In the genomic region with DNA sequence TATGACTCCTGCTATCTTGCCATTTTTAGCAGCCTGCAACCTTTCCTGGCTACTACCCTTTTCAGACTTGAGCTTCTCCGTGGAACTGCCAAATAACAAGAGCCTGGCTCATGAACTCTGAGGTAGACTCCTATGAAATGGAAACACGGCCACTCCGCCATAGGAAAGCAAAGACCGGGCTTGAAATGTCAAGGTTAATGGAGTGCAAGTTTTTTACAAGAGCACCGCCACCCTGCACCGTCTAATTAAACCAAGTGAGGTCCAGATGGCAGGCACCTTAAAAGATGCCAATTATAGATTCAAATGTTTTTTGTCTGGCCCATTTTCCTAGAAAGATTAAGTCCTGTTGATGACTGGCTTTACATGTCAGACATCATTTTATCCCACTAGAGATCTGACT, we compare ENCODE assay signal across 12 mouse cellular contexts.
"Had no signal": no experiment of that assay in that cellular context is flagged by ENCODE, and none has a peak within 500 bp of the region (broad histone marks: within the 10 kb centered on the region; RNA-seq: fewer than 3 reads in every experiment).

No protein-coding gene starts in this region.

- DNase-seq: kidney, adult 18-20 months; kidney, postnatal 10 days; kidney, postnatal 4 days; lung, embryonic 14.5 days; lung, postnatal 10 days; midbrain, embryonic 14.5 days; thymus, postnatal 14 days had no signal

- H3K9ac ChIP-seq: liver, embryonic 12.5 days; lung, embryonic 14.5 days; neural tube, embryonic 13.5 days had no signal

- H3K27me3 ChIP-seq: liver, embryonic 12.5 days; neural tube, embryonic 13.5 days had no signal

- H3K4me3 ChIP-seq: layer of hippocampus, adult 2 months; liver, embryonic 12.5 days; neural tube, embryonic 13.5 days had no signal

- H3K9me3 ChIP-seq: liver, embryonic 12.5 days; neural tube, embryonic 13.5 days had no signal

- H3K36me3 ChIP-seq: liver, embryonic 12.5 days; neural tube, embryonic 13.5 days had no signal

- H3K27ac ChIP-seq: layer of hippocampus, adult 2 months; liver, embryonic 12.5 days; macrophage; neural tube, embryonic 13.5 days; stomach, postnatal 0 days had no signal

- ATAC-seq: liver, embryonic 12.5 days had no signal

- H3K4me2 ChIP-seq: liver, embryonic 12.5 days; lung, embryonic 14.5 days; neural tube, embryonic 13.5 days had no signal

- H3K4me1 ChIP-seq: liver, embryonic 12.5 days had no signal
